Mouse (Mus musculus) kidney, adult 9 months (tissue): ENCODE measurements around the gene Sbds.

ENCODE experiments used
- DNase-seq: peaks from one replicate; pipeline ENCODE4 v3.0.0; 2022

The Sbds gene

DNA sequence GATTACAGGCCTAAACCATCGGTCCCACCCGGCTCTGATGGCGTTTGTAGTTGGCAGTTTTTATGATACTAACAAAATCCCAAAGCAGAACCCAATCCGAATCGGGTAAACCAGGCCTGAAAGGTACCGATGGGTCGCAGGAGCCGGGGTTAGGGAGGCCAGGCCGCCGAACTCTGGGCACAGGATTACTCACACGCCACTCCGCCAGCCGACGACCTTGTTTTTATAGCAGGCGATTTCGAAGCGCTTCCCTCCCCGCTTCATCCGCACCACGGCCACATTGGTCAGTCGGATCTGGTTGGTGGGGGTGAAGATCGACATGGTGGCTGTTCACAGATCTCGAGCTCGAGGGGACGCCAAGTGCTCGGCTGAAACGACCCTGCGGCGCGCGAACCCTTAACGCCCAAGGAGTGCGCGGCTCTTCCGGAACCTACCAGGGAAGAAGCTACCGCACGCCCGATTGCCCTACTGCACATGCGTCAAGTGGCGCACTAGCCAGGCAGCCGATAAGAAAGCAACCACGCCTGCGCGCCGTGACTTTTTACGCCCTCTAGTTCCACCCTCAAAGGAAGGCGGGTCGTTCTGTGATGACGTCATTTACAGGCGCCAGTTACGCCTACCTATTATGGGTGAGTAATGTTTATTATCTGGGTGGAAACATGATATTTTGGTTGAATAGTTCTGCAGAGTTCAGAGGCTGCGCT lies at the start of gene Sbds, which contains the start of gene Tyw1:
Gene Sbds, minus strand, starts transcription at position 514 of the 704 bp plus-strand sequence.
Gene Tyw1, plus strand, starts transcription at position 603 of the 704 bp plus-strand sequence.
- peak; percentile 99 for DNase-seq

- no peak for DNase-seq
Observed at GRCm38 (mm10) chr5:130303611-130304010, 48.3 kb upstream of the Sbds start.

DNA sequence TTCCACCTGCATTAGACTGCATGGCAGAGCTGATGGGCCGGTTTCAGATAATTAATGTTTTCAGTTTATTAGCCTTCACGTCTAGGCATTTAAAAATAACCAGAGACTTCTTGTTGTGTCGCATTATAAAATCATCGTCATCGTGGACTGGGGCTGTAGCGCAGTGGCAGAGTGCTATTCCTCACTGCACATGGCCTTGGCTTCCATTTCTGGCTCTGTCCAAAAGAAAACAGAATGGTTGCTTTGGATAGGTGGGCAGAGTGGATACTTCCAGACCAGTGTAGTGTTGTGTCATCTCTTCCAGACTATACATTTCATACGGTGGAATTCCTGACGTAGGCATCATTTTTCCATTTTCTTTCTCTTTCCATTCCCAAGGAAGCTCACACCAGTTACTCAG lies 44.2 kb upstream of the Sbds start:
- DNase-seq, result no peak

DNA sequence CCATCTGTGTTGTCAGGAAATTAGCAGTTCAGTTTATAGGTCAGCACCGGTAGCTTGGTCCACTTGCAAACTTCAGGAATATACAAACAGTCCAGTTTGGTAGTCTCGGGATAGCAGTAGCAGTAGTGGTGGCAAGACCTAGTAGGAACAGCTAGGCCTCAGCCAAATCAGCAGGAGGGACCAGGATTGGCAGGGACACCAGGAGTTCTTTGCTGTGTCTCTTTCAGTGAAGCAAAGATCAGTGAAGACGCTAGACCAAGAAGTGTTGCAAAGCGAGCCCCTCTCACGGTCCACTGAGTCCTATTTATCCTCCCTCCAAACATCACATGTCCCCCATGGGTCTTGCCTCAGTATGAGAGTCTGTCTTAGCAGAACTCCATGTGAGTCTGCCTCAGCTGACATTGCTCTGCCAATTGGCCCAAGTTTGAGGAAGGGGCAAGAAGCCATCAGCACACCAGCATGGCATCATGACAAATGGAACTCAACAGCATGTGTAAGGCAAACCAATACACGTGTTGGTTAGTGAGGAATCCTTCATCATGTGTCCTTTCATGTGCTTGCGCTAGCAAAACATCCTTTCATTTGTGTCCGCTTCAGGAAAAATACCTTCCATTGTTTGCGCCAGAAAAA lies 43.6 kb upstream of the Sbds start:
- no peak for DNase-seq

- no peak for DNase-seq
Observed at GRCm38 (mm10) chr5:130296071-130296470, 40.7 kb upstream of the Sbds start.

- DNase-seq, result no peak
Observed at GRCm38 (mm10) chr5:130294598-130294997, 39.3 kb upstream of the Sbds start.

DNA sequence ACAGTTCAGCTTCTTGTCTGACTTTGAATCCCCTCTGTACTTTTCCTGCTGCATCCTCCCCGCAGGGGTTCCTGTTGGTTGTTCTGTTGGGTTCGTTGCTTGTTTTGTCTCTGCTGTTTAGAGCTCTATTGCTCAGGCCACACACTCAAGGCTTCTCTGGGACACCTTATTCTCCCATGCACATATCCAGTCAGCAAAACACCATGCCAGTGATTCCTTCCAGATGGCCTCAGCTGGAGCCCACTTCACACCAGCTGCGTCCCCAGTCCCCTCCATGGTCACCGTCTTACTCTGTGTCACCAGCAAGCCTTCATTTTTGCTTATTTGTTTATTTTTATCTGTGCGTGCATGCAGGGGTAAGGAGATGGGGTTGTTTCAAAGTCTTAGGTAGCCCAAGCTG lies 38.6 kb upstream of the Sbds start:
- DNase-seq, result no peak

DNA sequence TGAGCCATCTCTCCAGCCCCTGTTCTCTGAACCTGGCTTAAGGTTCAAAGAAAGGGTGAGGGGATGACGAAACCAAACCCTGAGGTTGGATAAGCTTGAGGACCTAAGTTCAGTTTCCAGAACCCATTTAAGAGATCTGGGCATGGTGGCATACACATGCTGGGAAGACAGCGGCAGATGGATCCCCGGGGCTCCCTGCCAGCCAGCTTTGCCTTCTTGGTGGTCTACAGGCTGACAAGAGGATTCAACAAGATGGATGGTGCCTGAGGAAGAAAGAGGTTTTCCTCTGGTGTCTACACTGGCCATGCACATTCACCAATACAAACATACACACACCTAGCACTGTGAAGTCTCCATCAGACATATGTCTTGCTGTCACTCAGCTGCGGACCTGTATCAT lies 37.6 kb upstream of the Sbds start:
- DNase-seq, result no peak

DNA sequence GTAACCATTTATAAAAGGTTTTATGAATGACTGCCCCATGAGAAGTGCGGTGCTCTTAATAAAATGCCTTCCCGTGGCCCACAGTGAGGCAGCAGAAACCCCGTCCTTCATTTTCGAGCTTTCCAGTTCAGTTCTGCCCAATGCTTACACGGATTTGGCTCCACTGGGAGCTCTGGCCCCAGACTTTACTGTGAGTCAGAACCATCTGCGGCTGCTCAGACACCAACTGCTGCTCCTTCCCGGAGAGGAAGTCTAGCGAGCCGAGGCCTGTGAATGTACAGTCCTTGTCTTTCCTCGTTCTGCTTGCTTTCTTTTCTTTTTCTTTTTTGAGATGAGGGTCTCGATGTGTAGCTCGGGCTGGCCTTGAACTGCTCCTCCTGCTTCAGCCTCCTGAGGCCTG lies 35.4 kb upstream of the Sbds start:
- no peak for DNase-seq

DNA sequence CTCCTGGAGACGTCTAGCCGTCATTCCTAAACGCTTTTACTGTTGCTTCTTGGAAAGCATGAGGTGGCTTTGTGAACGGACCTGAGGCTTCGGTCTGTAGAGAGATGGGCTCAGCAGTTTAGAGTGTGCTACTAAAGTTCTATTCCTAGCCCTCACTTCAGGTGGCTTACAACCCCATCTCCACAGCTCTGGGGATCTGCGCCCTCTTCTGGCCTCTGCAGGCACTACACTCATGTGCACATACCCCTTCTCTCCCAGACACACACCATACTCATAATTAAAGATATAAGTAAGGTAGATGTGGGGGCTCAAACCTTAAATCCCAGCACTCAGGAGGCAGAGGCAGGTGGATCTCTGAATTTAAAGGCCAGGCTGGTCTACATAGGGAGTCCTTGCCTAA lies 34.9 kb upstream of the Sbds start:
- no peak for DNase-seq

DNA sequence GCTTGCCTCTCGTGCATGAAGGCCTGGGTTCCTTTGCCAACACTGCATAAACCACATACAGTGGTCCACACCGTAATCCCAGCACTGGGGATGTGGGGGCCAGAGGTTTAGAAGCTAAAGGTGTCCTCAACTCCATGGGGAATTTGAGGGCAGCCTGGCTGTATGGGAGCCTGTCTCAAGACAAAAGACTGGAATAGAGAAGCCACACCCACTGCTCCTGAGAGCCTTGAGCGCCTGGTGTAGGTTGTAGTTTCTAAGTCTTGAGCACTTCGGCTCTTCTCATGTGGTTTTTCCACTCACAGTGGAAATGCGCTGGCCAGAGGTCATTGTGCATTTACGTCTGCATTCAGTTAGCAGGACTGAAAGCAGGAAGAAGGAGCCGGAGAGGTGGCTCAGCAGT lies 32.8 kb upstream of the Sbds start:
- no peak for DNase-seq

DNA sequence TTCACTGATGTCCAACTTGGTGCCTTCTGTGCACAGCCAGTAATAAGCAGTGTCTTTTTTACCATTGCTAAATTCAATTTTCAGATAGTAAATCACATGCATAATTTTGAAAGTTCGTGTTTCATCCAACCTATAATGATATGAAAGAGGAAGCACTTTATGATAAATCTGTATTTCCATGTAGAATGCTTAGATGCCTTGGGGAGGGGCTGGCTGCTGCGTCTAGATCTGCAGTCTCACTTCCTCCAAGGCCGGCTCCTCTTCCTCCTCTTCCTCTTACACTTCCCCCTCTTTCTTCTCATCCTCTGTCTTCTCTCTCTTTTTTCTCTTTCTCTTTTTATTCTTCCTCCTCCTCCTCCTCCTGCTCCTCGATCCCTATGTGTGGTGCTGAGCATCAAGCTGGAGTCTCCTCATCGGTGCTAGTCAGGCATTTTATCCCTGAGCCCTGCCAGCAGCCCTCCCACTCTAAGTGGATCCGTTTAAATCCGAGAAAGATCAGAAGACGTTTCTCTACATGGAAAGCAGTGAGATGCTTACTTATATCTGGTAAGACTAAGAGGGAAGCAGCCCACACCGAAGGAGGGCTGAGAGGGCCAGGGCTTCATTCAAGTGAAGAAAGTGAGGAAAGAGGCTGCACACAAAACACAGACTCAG lies 27.9 kb upstream of the Sbds start:
- DNase-seq, result no peak

DNA sequence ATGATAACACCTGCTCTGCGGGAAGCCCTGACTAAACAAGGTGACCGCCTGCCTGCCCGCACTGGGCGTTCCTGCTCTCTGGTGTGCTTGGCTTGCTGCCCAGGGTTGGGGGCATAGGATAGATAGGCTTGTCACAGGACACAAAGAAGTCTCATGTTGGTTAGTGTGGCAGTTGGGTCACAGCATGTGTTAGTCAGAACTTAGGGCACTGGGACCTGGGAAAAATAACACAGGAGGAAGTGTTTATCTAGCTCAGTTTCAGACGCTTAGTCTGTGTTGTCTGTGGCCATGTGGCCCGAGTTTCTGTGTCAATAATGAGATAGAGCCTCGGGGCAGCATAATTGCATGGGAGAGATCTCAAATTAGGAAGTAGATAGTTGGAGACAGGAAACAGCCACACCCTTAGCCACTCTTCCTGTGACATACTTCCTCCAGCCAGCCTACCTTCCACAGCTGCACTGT lies 22.7 kb upstream of the Sbds start:
- no peak for DNase-seq

GRCm38 (mm10) chr5:130275509-130275908 lies 20.2 kb upstream of the Sbds start:
- no peak for DNase-seq

- no peak for DNase-seq
Observed at GRCm38 (mm10) chr5:130273046-130273445, 17.7 kb upstream of the Sbds start.

DNA sequence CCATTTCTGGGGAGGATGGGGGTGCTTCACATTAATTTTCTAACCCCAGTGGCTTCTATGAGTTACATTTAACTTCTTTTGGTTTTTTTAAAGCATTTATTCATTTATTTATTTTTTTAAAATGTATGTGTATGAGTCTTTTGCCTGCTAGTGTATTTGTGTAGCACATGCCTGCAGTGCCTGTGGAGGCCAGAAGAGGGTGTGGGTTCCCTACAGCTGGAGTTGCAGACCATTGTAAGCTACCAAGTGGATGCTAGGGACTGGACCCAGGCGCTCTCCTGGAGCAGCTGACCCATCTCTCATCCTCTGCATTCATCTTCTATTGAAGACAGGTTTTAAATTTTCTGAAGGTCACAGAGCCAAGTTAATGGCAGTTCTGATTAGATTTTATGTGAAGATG lies 17.0 kb upstream of the Sbds start:
- DNase-seq, result no peak

DNA sequence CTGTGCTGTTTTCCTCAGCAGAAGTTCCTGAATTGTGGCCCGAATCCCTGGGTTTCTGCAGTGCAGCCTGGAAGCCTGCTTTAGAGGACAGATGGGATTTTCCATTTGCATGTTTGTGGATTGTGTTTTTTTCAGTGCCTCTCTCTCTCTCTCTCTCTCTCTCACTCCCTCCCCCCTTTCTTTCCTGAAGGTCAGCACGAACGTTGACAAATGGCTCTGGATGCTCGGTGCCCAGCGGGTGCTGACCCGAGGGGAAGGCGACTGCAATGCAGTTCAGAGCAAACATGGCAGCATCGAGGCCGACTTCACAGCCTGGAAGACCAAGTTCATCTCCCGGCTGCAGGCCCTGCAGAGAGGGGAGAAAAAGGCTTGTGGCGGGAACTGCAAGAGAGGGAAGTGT lies 13.6 kb upstream of the Sbds start:
- no peak for DNase-seq

GRCm38 (mm10) chr5:130267316-130267715 lies 12.0 kb upstream of the Sbds start:
- no peak for DNase-seq

DNA sequence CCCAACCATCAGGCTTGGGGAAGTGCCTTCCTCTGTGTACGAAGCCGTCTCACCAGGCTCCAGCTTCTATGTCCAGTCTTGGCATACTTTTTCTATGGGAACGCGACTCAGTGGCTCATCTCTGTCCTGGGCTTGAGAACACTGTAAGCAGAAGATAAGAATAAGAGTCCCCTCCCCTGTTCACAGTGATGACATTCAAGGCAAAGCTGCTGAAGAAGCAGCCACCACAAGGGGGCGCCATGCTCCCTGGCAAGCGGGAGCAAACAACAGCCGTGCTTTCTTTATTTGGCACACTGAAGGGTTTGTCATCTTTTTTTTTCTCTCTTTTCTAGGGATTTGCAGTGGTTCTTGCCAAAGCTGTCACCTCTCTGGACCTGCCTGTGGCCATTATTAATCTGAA lies 11.3 kb upstream of the Sbds start:
- DNase-seq, result no peak

DNA sequence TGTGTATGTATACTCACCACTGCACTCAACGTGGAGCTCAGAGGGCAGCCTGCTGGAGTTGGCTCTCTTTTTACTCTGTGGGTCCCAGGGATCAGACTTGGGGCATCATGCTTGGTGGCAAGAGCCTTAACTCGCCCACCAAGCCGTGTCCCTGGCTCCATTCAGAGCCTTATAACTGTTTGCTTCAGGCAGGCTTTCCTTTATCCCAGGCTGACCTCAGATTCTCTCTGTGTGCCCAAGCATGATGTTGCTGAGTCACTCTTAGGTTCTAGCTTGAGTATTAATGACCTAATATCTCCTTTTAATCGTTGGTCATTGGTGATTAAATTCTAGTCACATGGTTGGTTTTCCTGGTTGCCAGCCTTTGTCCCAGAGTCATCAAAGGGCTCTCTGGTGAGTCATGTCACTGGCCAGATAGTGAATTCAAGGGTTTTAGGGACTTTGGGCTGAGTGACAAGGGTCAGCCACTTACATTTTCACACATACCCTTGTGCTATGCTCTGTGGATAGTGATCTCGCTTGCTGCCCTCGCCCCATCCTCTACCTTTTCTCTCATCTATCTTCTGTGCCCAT lies 9.2 kb upstream of the Sbds start:
- DNase-seq, result no peak

- no peak for DNase-seq
Observed at GRCm38 (mm10) chr5:130263454-130263853, 8.1 kb upstream of the Sbds start.

GRCm38 (mm10) chr5:130257303-130257702 lies 2.0 kb upstream of the Sbds start:
- DNase-seq, result no peak

- peak; percentile 99 for DNase-seq
Observed at GRCm38 (mm10) chr5:130256678-130257271, 1.4 kb upstream of the Sbds start.
